ENCODE assay signal across 26 mouse cellular contexts in the genomic region with DNA sequence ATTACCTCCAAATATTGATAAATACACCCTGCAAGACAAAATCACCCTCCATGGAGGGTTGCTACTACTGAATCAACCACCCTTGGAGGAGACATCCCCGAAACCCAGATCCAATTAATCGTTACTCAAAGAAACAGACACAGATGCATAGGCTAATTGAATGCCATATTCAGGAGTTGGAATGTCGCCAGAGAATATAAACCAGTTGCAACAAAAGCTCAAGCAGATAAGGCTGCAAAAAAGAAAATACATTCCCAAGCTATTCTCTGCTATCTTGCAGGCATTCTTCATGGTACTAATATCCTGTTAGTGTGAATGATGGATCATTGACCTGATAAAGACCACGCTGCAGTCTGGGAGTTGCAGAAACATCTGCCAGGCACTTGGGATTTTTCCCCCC.
"Had no signal": no experiment of that assay in that cellular context is flagged by ENCODE, and none has a peak within 500 bp of the region (broad histone marks: within the 10 kb centered on the region; RNA-seq: fewer than 3 reads in every experiment).

No protein-coding gene starts in this region.

- H3K27ac ChIP-seq: gastrocnemius, adult 2 months; heart, adult 2 months; heart, embryonic 13.5 days; heart, embryonic 15.5 days; hindbrain, embryonic 13.5 days; hindbrain, embryonic 15.5 days; kidney, embryonic 15.5 days; kidney, postnatal 0 days; limb, embryonic 13.5 days; limb, embryonic 15.5 days; liver, embryonic 12.5 days had no signal

- H3K4me2 ChIP-seq: heart, embryonic 11.5 days; heart, embryonic 13.5 days; heart, embryonic 15.5 days; hindbrain, embryonic 13.5 days; hindbrain, embryonic 15.5 days; kidney, embryonic 15.5 days; limb, embryonic 13.5 days; limb, embryonic 15.5 days; liver, embryonic 12.5 days had no signal

- DNase-seq: gastrocnemius, adult 2 months; gastrocnemius, postnatal 10 days; gastrocnemius, postnatal 25 days; heart, adult 11 months; heart, adult 2 months; heart, postnatal 14 days; heart, postnatal 36 days; kidney, adult 11 months; kidney, adult 2 months; kidney, adult 9 months; kidney, postnatal 14 days; kidney, postnatal 36 days; layer of hippocampus, adult 9-11 months; layer of hippocampus, postnatal 36 days; left cerebral cortex, postnatal 4 days had no signal

- H3K9ac ChIP-seq: heart, embryonic 13.5 days; heart, embryonic 15.5 days; hindbrain, embryonic 13.5 days; hindbrain, embryonic 15.5 days; kidney, embryonic 15.5 days; limb, embryonic 13.5 days; limb, embryonic 15.5 days; liver, embryonic 12.5 days had no signal

- H3K4me1 ChIP-seq: liver, embryonic 12.5 days had no signal

- H3K27me3 ChIP-seq: heart, embryonic 13.5 days; heart, embryonic 15.5 days; kidney, embryonic 15.5 days; limb, embryonic 13.5 days; limb, embryonic 15.5 days; liver, embryonic 12.5 days had no signal

- H3K9me3 ChIP-seq: heart, embryonic 13.5 days; heart, embryonic 15.5 days; hindbrain, embryonic 13.5 days; hindbrain, embryonic 15.5 days; kidney, embryonic 15.5 days; limb, embryonic 13.5 days; limb, embryonic 15.5 days; liver, embryonic 12.5 days had no signal

- H3K36me3 ChIP-seq: heart, embryonic 13.5 days; heart, embryonic 15.5 days; hindbrain, embryonic 13.5 days; hindbrain, embryonic 15.5 days; kidney, embryonic 15.5 days; limb, embryonic 13.5 days; limb, embryonic 15.5 days; liver, embryonic 12.5 days had no signal

- H3K4me3 ChIP-seq: gastrocnemius, adult 2 months; heart, adult 2 months; heart, embryonic 13.5 days; heart, embryonic 15.5 days; hindbrain, embryonic 13.5 days; hindbrain, embryonic 15.5 days; kidney, embryonic 15.5 days; limb, embryonic 13.5 days; limb, embryonic 15.5 days; liver, embryonic 12.5 days had no signal

- ATAC-seq: intestine, embryonic 16.5 days; liver, embryonic 12.5 days had no signal
